Mouse (Mus musculus) neural tube, embryonic 13.5 days (tissue): ENCODE measurements around the gene Rnf17. TPM values are rescaled to one million over a fixed set of nuclear protein-coding genes. Genes with fewer than 3 reads are reported as not detected.

Experiments
- ATAC-seq: fragments of 200-750 bp; cut with Nextera tagmentation; 2 replicates; pipeline ENCODE4 v1.8.0; 2017; ENCODE audit warnings: low read depth, mild to moderate bottlenecking, moderate TSS enrichment, moderate library complexity
- H3K27ac ChIP-seq: fragments of 300-500 bp; sonication (generic); replicated peaks from 2 replicates; pipeline ENCODE4 v1.5.1; 2015; ENCODE audit warnings: moderate library complexity, mild to moderate bottlenecking, inconsistent platforms
- H3K27me3 ChIP-seq: fragments of 300-500 bp; sonication (generic); 2 replicates; pipeline ENCODE4 v1.6.1; 2015; ENCODE audit warnings: mild to moderate bottlenecking, inconsistent platforms
- H3K36me3 ChIP-seq: fragments of 300-500 bp; sonication (generic); 2 replicates; pipeline ENCODE4 v1.6.1; 2015; ENCODE audit warnings: mild to moderate bottlenecking, inconsistent platforms
- H3K4me1 ChIP-seq: fragments of 300-500 bp; sonication (generic); replicated peaks from 2 replicates; pipeline ENCODE4 v1.6.1; 2015; ENCODE audit warnings: inconsistent platforms
- H3K4me2 ChIP-seq: fragments of 300-500 bp; sonication (generic); 2 replicates; pipeline ENCODE4 v1.6.1; 2015; ENCODE audit warnings: inconsistent platforms, mild to moderate bottlenecking, moderate library complexity
- H3K4me3 ChIP-seq: fragments of 300-500 bp; sonication (generic); 2 replicates; pipeline ENCODE4 v1.5.1; 2015; ENCODE audit warnings: mild to moderate bottlenecking, inconsistent platforms
- H3K9ac ChIP-seq: fragments of 300-500 bp; sonication (generic); 2 replicates; pipeline ENCODE4 v1.6.1; 2015; ENCODE audit warnings: moderate library complexity, mild to moderate bottlenecking, inconsistent platforms
- H3K9me3 ChIP-seq: fragments of 300-500 bp; sonication (generic); 2 replicates; pipeline ENCODE4 v1.6.1; 2016; ENCODE audit warnings: inconsistent platforms
- WGBS: fragments of 180-500 bp; shearing (Covaris S2); methylation state at CpG from one replicate; pipeline ENCODE4 v1.1.7; 2015; 5-methylcytosine and 5-hydroxymethylcytosine counted together
- polyA plus RNA-seq: library from polyadenylated mRNA; unstranded; fragments of >200 nt; fragmentation: Nextera tagmentation; extraction: Ambion mirVana; gene quantifications from 2 replicates; pipeline ENCODE4 v1.2.1, GENCODE M21; 2015

Gene Rnf17
- polyA plus RNA-seq, 1 experiment from 2014 or later = 0.68 TPM

DNA sequence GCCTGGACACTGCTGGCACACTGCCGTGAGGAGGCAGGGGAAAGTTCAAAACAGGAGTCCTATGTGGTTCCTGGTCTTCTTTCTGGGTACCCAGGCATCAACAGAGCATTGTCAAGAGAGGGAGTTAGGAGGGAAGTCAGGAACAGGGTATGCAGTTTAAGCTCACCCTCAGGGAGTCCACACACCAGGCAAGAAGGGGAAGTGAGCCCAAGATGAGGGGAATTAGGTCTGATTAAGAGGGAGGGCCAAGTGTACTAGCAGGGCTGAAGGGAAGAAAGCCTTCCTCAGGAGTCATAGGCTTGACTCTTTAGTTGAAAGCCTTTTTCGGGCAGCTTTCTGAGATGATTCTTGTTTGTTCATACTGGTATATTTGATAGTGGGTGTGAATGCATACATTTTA is 112.4 kb downstream of the Rnf17 start:
- H3K4me1 ChIP-seq = no peaks in the 10 kb centered on the region
- H3K9ac ChIP-seq = no peak overlapping the region
- no peak overlapping the region for H3K4me3 ChIP-seq
- H3K9me3 ChIP-seq = no peaks in the 10 kb centered on the region
- H3K4me2 ChIP-seq = no peak overlapping the region
- H3K36me3 ChIP-seq = no peaks in the 10 kb centered on the region
- WGBS = 85% methylated on average over 2 of the region's 2 CpGs
- H3K27me3 ChIP-seq = no peaks in the 10 kb centered on the region
- H3K27ac ChIP-seq = no peak overlapping the region
- no peak for ATAC-seq

DNA sequence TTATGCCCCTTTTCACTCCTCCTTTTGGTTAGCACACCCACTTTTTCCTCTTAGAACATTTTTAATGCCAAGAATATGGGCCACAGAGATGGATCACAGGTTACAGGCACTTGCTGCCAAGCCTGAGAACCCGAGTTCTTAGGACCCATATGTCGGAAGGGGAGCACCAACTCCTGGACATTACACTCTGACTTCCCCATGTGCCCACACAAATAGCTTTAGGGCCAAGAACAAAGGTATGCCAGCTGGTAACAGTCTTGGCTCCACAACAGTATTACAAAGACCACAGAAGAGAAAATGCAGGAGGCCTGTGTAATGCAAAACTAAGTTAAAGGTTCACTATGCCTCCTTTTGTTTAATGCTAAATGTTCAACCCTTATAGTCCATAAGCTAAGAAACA is 128.4 kb downstream of the Rnf17 start:
- H3K9me3 ChIP-seq = no peaks in the 10 kb centered on the region
- H3K4me2 ChIP-seq = no peak overlapping the region
- peaks cover 47% of the 10 kb centered on the region for H3K36me3 ChIP-seq
- no peak overlapping the region for H3K27ac ChIP-seq
- no peaks in the 10 kb centered on the region for H3K4me1 ChIP-seq
- no peak overlapping the region for H3K4me3 ChIP-seq
- H3K27me3 ChIP-seq = no peaks in the 10 kb centered on the region
- no peak for ATAC-seq
- 82% methylated on average over 2 of the region's 2 CpGs for WGBS
- H3K9ac ChIP-seq = no peak overlapping the region

DNA sequence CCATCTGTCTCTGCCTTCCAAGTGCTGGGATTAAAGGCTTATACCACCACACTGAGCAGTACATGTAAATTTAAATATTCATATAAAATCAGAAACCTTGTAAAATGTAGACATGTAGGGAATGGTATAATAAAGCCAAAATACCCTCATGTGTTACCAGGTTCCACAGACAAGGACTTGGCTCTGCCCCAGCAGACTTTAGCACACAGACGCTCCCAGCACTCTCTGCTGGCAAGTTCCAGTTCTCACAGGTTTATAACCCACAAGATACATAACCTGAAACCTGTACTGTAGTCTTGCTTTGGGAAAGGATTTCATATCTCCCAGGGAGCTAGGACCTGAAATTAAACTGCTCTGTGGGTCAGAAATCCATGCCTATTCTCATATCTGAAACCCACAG is 142.6 kb downstream of the Rnf17 start:
- no peak for ATAC-seq
- Histone ChIP-seq H3K36me3 (0 out of 2 replicates have a peak, but pooled peaks cover 17% of the 10 kb centered on the region), H3K9ac (no peak overlapping the region), H3K27ac (no peak overlapping the region), H3K27me3 (no peaks in the 10 kb centered on the region), H3K4me1 (no peaks in the 10 kb centered on the region), H3K4me2 (no peak overlapping the region), H3K4me3 (no peak overlapping the region), H3K9me3 (no peaks in the 10 kb centered on the region)
- 90% methylated on average over 1 of the region's 1 CpGs for WGBS

DNA sequence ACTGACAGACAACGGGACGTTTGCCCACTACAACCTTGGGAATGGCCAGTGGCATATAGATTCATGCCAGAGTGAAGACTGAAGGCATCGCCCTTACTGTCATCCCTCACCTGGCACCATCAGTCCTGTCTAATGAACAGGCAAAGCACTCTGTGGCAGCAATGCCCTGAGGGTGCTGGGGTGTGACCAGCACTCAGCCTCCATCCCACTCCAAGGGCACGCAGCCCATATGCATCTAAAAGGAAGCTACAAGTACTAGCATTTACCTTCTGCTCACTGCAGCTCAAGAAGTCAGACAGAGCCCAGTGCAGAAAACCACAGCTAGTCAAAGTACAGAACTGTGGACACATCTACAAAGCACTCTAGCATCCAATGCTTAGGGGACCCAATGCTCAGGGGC is 143.1 kb downstream of the Rnf17 start:
- Histone ChIP-seq H3K27ac (no peak overlapping the region), H3K4me2 (no peak overlapping the region), H3K4me3 (no peak overlapping the region), H3K36me3 (peaks cover 17% of the 10 kb centered on the region; the same call in 1 of the 2 replicates), H3K27me3 (no peaks in the 10 kb centered on the region), H3K4me1 (no peaks in the 10 kb centered on the region), H3K9me3 (no peaks in the 10 kb centered on the region), H3K9ac (no peak overlapping the region)
- WGBS = 93% methylated on average over 4 of the region's 4 CpGs
- ATAC-seq = no peak

DNA sequence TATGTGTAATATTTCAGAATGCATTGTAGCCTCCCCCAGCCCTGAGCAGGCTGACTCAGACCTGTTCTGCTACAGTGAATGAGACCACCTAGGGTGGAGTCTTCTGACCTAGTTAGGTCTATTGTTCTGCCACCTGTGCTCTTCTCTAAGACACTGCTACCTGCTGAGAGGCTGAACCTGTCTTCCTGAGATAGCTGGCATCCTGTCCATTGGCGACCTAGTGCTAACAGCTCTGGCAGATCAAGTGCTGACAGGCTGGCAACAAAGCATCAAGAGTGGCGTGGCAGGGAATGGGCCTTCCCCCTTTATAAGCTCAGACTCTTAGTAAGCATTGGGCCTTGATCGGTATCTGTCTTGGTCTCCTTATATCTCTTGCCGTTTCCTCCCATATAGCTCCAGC is 148.6 kb downstream of the Rnf17 start:
- ATAC-seq = no peak
- H3K4me1 ChIP-seq = no peaks in the 10 kb centered on the region
- no peak overlapping the region for H3K9ac ChIP-seq
- no peak overlapping the region for H3K27ac ChIP-seq
- no peak overlapping the region for H3K4me2 ChIP-seq
- H3K36me3 ChIP-seq = peaks cover 47% of the 10 kb centered on the region
- 91% methylated on average over 4 of the region's 4 CpGs for WGBS
- no peak overlapping the region for H3K4me3 ChIP-seq
- no peaks in the 10 kb centered on the region for H3K27me3 ChIP-seq
- H3K9me3 ChIP-seq = no peaks in the 10 kb centered on the region

DNA sequence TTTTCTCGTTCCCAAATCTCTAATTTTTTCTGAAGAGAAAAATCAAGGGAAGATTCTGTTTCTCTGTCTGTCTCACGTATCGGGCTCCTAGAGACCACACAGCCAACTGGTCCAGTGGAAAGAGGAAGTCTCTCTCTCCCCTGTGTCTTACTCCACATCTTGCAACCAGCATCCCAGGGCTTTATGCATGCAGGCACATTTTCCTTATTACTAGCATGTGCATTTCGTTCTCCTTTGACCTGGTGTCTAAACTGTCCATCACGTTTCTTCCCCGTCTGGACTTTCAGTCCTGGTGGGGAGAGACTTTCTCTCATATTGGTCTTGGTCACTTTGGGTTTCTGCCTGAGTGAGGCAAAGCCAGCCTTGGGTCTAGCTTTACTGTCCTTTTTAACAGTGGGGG is 150.5 kb downstream of the Rnf17 start:
- Histone ChIP-seq H3K9me3 (no peaks in the 10 kb centered on the region), H3K4me1 (no peaks in the 10 kb centered on the region), H3K4me3 (no peak overlapping the region), H3K9ac (no peak overlapping the region), H3K27ac (no peak overlapping the region), H3K27me3 (no peaks in the 10 kb centered on the region), H3K4me2 (no peak overlapping the region), H3K36me3 (peaks cover 51% of the 10 kb centered on the region)
- 92% methylated on average over 6 of the region's 6 CpGs for WGBS
- ATAC-seq = no peak

DNA sequence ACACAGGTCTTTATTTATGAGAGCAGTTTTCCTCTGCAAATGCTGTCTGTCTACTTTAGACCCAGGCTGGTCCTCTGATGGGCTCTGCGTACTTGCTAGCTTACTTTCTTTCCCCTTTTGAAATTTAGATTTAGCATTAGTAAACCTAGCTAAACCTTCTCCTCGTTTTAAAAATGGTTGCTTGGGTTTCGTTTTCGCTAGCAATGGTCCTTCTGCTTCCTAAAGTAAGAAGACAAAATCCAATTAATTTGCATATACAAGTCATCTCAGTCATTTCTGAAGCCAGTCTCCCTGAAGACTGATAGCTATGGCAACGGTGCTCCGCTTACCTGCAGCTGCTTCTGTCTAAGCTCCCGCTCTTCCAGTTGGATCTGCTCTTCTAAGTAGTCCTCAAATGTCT is 150.9 kb downstream of the Rnf17 start:
- no peak overlapping the region for H3K4me2 ChIP-seq
- H3K9me3 ChIP-seq = no peaks in the 10 kb centered on the region
- H3K4me3 ChIP-seq = no peak overlapping the region
- no peaks in the 10 kb centered on the region for H3K4me1 ChIP-seq
- ATAC-seq = no peak
- no peak overlapping the region for H3K9ac ChIP-seq
- 94% methylated on average over 7 of the region's 7 CpGs for WGBS
- H3K27ac ChIP-seq = no peak overlapping the region
- H3K27me3 ChIP-seq = no peaks in the 10 kb centered on the region
- peaks cover 55% of the 10 kb centered on the region for H3K36me3 ChIP-seq

DNA sequence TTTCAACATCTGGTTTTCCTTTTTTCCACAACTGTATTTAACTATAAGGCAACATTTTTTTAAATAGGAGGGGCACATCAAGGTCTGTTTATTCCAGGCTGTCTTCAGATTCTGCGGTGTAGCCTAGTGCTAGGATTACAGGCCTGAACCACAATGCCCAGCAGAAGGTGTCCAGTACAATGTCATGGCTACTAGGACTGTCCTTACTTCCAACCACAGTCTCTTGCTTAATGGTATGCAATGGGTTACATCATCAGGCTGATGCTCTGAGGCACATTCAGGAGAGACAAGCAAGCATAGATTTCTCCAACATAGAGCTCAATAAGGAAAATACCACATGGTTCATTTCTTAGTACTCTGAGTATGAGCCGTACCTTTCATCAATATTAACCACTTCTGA is 152.3 kb downstream of the Rnf17 start:
- 99% methylated on average over 2 of the region's 2 CpGs for WGBS
- H3K36me3 ChIP-seq = peaks cover 54% of the 10 kb centered on the region
- no peak overlapping the region for H3K4me2 ChIP-seq
- no peaks in the 10 kb centered on the region for H3K9me3 ChIP-seq
- no peak overlapping the region for H3K9ac ChIP-seq
- no peak overlapping the region for H3K27ac ChIP-seq
- no peak for ATAC-seq
- H3K4me1 ChIP-seq = no peaks in the 10 kb centered on the region
- H3K27me3 ChIP-seq = no peaks in the 10 kb centered on the region
- no peak overlapping the region for H3K4me3 ChIP-seq

DNA sequence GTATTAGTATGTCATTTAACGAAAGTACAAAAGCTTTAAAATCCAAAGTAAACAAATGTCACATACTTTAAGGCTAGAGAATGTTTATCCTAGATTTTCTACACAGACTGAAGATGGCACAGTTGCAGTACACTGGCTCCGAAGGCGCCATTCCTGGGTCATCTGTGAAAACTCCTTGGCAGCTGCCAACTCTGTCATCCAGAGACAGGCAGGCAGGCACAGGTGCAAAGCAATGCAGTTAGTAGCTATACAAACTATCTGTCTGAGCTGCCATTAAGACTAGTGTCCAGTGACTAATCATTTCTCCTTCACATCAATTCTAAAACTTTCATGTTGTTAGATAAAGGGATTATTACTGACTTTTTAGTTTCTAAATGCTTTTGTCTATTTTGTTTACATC is 156.8 kb downstream of the Rnf17 start:
- WGBS = 97% methylated on average over 3 of the region's 3 CpGs
- Histone ChIP-seq H3K9ac (no peak overlapping the region), H3K4me3 (no peak overlapping the region), H3K27ac (no peak overlapping the region), H3K4me1 (no peaks in the 10 kb centered on the region), H3K36me3 (peaks cover 29% of the 10 kb centered on the region), H3K4me2 (no peak overlapping the region), H3K9me3 (no peaks in the 10 kb centered on the region), H3K27me3 (no peaks in the 10 kb centered on the region)
- ATAC-seq = no peak

DNA sequence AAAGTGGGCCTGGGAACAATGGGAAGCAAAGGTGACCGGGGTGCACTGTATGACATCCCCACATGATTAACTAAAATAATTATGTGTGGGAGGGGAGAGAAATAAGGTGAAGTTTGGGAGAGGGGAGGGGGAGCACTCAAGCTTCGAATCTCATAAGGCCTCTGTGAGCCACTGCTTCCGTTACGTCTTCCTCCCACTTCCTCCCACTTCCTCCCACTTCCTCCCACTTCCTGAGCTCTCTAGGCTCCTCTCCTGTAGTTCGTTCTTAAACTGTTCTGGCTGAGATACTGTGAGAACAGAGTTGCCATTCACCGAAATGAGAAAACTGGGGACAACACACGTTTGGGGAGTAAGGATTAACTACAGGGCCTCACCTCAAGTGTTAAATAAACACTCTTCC is 165.1 kb downstream of the Rnf17 start:
- WGBS = 74% methylated on average over 7 of the region's 7 CpGs
- Histone ChIP-seq H3K36me3 (peaks cover 11% of the 10 kb centered on the region), H3K27ac (no peak overlapping the region)

DNA sequence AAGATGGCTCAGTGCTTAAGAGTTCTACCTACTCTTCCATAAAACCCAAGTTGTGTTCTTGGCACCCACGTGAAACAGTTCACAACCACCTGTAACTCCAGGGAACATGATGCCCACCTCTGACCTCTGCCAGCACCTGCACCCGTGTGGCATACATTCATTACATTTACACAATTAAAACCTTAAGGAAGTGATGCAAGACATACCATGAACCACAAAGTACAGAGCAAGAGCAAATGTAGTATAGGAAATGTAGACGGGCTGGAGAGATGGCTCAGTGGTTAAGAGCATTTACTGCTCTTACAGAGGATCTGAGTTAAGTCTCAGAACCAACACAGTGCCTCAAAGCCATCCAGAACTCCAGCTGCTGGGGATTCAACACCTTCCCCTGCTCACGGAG is 166.7 kb downstream of the Rnf17 start:
- Histone ChIP-seq H3K27ac (no peak overlapping the region), H3K9ac (no peak overlapping the region), H3K27me3 (no peaks in the 10 kb centered on the region), H3K4me1 (peaks cover 16% of the 10 kb centered on the region), H3K4me2 (no peak overlapping the region), H3K4me3 (no peak overlapping the region), H3K36me3 (peaks cover 1% of the 10 kb centered on the region; the same call in 1 of the 2 replicates), H3K9me3 (no peaks in the 10 kb centered on the region)
- WGBS = 93% methylated on average over 4 of the region's 4 CpGs
- no peak for ATAC-seq

More for the DNA sequence above, 165.1 kb downstream of the Rnf17 start:
- no peaks in the 10 kb centered on the region for H3K27me3 ChIP-seq
- H3K9ac ChIP-seq = no peak overlapping the region
- no peaks in the 10 kb centered on the region for H3K9me3 ChIP-seq
- H3K4me2 ChIP-seq = no peak overlapping the region
- ATAC-seq = no peak
- H3K4me1 ChIP-seq = peaks cover 14% of the 10 kb centered on the region
- no peak overlapping the region for H3K4me3 ChIP-seq

DNA sequence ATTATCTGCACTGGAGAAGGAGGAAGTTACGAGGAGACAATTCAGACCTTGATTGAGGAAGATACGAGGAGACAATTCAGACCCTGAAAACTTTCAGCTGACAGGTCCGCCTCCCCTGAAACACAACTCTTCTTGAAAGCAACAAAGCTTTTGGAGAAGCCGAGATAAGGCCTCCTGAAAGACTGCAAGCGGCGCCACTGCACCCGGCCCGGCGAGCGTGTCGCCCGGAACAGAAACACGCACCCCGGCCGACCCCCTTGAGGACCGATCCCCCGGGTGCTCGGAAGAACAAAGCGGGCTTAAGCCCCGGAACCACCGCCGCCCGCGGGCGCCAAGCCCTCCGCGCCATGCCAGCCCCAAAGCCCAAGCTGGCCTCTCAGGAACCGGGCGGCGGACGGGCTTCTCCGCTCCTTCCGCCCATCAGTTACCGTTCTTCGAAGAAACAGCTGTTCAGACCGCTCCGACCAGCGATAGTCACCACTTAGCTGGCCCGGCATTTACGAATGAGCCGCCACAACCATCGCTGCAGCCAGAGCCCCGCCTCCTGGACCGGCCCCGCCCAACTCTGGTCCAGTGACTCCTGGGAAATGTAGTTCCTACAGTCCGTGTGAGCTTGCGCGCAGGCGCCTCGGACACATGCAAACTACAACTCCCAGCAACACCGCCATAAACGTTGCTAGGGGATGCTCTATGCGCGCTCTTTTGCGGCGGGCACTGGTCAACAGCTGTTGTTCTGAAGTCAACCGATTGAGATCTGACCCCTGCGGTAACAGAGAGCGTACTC is 169.1 kb downstream of the Rnf17 start:
- under 1% methylated on average over 59 of the region's 59 CpGs for WGBS
- Histone ChIP-seq H3K36me3 (no peaks in the 10 kb centered on the region), H3K4me3 (peak overlapping the region; percentile 84), H3K4me2 (peak overlapping the region; percentile 85), H3K27ac (peak overlapping the region; percentile 77), H3K9ac (peak overlapping the region; percentile 76), H3K4me1 (peaks cover 26% of the 10 kb centered on the region), H3K9me3 (no peaks in the 10 kb centered on the region), H3K27me3 (no peaks in the 10 kb centered on the region)
- ATAC-seq = peak; percentile 100

DNA sequence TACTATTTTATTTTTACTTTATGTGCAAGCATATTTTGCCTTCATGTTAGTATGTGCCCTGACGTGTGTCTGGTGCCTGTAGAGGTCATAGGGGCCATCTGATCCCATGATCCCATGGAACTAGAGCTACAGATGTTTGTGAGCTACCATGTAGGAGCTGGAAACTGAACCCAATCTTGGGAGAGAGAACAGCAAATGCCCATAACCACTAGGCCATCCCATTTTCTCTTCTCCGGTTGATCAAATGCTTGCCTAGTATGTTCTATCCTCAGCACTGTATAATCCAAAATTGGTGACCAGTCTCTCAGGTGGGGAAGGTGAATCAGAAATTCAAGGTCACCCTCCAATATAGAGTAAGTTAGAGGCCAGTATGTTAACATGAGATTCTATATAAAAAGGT is 170.2 kb downstream of the Rnf17 start:
- H3K9me3 ChIP-seq = no peaks in the 10 kb centered on the region
- H3K4me3 ChIP-seq = peak overlapping the region; percentile 84
- no peak overlapping the region for H3K27ac ChIP-seq
- peak overlapping the region; percentile 38; the same call in 1 of the 2 replicates for H3K9ac ChIP-seq
- H3K4me2 ChIP-seq = peak overlapping the region; percentile 85
- no peaks in the 10 kb centered on the region for H3K27me3 ChIP-seq
- no peak for ATAC-seq
- H3K36me3 ChIP-seq = no peaks in the 10 kb centered on the region
- WGBS = 75% methylated on average over 2 of the region's 2 CpGs
- H3K4me1 ChIP-seq = peaks cover 26% of the 10 kb centered on the region
